Mouse (Mus musculus) right cerebral cortex, postnatal 4 days (tissue): ENCODE measurements at regions not wholly inside any gene's neighbourhood (a gene's known extent, or its start where the extent isn't known, plus 50 kb on each side); places are given as distances from the start of the nearest gene placed in this dataset.

Experiments used
- DNase-seq: peaks from one replicate; pipeline ENCODE4 v3.0.0-alpha.2; 2022

DNA sequence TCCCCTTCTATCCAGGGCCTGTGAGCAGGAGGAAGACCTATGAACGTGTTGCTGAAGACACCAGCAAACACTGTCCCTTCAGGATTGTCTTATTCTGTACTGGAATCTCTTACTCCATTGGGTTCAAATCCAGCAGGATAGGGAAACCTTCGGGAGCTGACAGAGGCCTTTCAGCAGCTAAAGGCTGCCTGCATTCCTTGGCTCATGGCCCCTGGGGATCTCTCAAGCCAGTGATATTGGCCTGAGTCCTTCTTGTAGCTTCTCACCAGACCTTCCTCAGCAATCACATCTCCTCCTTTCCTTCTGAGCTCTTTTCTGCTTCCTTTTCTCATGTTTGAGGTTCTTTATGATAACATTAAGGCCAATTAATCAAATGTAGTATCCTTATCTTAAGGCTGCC is 103.8 kb upstream of the Sh3bp4 start:
- no peak for DNase-seq

DNA sequence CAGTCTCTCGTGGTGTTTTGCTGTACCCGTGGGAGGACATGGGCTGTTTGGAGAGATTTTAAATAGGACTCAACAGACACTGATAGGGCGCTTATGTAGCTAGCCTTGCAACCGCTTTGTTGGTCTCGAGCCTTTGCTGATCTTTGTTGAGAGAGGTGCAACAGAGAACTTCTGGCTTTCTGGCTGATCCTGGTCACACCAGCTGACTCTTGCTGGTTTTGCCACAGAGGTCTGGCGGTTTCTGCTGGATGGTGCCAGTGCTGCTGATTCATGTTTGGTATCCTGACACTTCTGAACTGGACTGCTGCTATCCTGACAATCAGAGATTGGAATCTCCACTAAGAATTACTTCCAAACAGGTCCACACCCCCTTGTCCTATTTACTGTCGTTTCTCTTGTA is 102.1 kb upstream of the Sh3bp4 start:
- no peak for DNase-seq

DNA sequence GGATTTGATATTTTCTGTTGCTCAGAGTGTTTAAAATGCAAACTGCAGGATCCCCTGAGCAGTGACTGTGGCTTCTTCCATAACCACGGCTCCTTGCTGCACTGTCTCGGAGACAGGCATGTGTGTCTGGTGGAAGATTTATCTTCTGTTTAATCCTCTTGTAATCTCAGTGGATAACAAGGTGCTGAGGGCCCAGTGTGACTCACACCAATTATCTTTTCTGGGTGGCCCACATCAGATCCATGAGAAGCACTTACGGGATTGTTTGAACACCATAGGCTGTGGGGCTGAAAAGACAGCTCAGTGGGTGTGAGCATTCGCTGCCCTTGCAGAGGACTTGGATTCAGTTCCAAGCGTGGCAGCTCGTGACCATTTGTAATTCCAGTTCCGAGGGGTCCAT is 101.2 kb upstream of the Sh3bp4 start:
- no peak for DNase-seq

DNA sequence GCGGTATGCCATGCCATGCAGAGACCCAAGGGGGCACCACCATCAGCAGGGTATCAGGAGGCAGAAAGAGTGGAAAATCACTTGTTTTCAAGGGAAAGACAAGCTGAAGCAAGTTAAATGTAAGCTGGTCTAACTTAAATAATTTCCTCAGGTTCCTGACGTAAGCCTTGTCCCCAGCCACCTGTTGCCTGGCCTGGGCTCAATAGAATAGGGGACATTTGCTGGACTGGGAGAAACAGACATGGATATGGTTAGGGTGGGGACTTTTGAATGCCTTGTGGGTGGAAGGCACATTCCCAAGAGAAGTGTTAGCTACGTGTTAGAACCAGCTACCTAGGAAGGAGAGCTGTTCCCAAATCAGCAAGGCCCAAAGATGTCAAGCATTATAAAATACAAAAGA is 100.6 kb upstream of the Sh3bp4 start:
- DNase-seq = no peak

DNA sequence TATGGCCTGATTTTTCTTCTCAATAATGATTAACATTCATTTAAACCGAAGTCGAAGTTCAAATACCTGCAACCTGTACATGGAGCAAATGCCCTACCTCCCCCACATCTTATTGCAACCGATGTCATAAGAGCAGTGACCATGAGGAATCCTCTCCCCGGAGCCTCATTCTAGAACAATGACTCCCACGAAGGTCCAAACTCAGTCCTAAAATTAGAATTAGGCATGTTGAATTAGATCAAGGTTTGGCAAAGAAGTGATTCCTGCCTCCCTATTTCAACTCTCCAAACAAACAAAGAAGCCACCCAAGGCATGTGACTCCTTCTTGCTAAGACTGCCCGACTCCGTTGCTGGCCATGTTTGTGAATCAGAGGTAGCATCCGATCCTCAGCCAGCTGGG is 94.1 kb upstream of the Sh3bp4 start:
- DNase-seq = no peak

DNA sequence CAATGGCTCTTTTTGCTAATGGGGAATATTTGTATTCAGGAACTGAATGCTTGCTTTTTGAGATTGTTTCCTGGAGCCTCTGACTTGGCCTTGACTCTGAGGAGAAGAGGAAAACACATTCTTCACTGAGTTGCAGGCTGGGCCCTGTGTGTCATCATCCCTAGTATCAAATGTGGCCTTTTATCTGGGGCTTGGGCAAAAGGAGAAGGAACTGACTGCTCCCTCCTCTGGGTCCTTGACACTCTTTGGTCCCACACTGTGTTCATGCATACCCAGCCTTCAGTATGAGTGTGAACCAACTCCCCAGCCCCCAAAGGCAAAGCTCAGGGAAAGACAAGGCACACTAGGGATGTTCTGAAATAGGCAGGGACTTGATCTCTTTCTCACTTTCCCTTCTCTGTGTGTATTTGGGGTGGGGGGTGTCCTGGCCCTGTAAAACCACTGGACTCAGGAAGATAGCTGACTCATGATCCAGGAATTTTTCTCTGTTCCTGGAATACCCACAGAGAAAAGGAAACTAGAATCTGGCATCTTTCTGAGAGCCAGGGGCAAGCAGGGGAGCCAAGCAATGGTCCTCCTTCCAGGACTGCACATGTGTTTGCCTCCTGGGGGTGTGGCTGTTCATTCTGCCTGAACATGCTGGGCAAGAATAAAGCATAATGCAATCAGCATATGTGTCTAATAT is 82.1 kb upstream of the Sh3bp4 start:
- DNase-seq = no peak

DNA sequence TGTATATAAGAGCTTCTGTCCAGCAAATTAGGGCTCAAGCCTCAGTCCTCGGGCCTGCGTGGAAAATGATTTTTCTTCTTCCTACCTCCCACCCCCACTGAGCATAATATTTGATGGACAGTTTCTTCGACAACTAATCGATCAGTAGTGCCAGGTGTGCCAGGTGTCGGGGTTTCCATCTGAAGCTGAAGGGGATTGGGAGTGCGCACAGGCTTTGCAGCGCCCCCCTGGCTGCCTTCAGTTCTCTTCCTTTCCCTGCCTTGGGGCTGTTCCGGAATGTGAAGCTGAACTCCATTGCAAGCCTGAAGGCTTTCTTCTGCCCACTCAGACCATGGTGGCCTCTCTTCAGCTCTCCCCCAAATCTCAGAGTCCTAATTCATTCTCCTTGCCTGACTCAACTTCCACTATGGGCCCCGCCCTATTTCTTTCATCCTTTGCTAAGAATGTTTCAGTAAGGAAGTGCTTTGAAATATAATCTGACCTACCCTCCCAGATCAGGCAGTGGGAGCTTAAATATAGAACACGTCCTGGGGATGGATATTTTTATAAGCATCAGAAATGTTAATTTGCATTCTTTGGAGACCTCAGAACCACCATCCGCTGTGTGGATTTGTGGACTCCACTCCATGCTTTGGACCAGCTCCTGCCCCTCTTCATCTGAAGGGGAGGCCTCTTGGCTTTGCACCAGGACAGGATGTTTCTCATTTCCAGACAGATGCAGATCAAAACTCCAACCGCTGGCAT is 75.5 kb upstream of the Sh3bp4 start:
- no peak for DNase-seq

DNA sequence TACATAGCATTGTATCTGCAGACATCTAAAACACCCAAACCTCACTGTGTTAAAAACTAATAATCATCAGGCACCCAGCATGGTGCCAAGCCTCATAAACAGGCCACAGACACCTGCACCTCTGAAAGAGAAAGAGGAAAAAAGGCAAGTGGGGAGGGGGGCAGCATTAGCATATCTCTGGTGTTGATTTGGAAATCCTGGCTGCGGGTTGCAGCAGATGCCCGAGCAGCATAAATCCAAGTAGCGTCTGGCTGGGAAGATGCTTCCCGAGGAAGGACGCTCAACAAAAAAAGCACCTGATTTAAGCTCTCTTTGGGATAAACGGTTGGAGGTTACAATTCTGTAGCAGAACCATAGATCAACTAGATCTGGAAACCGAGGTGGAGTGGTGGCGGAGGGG is 74.3 kb upstream of the Sh3bp4 start:
- DNase-seq = no peak

DNA sequence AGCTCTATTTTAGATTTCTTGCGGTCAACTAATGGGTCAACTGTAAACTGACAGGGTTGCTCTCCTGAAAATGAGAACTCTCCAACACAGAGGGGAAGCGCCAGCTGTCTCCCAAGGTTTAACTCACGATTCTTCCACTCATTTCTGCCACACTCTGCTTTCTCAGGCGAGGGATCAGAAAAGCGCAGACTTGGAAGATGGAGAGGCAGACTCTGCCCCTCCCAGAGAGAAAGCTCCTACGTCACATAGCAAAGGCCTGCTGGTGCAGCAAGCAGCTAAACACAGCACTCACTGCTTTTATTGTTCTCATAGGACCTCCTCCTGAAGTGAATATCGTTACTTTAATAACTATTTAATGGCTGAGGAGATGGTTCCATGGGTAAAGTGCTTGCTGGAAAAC is 73.6 kb upstream of the Sh3bp4 start:
- DNase-seq = no peak

DNA sequence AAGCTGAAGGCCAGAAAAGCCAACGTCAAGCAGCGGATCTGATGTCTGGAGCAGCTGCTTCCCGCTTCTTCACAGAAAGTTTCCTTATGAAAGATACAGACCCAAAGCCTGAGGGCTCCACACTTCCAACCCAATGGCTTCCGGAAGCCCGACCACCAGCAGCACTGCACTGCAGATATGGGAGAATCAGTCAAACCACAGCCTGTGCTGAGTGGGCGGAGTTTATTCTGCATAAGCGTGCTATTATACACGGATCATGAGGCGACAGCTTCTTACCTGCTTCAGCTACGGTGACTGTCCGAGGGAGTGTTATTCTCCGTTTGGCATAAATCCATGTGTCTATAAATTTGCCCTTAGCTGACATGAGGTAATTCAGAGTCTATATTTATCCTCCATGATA is 72.4 kb upstream of the Sh3bp4 start:
- no peak for DNase-seq

DNA sequence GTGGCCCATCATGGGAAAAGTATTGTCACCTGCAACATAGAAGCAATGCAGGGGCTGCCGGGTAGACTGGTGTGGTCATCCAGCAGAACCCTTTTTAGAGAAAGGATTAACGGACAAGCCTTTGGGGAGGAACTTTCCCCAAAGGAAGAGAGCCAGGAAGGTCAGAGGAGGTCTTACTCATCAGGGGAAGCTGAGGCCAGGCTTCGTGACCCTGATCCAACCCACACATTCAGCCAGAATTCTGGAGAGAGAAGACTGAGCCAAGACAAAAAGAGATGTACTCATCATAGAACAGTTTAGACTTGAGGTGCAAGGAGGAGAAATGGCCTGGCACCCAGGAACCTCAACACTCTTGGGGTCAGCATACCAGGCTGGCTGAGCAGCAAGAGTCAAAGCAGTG is 67.9 kb upstream of the Sh3bp4 start:
- DNase-seq = no peak

DNA sequence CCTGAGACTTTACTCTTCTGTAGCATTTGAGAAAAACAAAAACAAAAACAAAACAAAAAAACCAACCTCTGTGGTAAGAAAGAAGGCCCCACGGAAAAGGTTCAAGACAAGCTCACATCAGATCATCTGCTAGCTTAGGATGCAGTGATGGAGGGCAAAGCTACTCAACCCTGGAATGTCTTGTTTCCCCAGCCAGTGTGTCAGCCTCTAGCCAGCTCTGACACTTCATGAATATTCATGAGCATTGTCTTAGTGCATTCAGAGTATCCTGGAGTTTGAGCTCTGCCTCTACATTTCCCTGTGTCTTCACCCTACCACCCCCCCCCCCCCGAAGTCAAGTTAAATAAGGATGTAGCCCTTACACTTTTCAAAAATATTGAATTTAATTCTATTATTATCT is 66.5 kb upstream of the Sh3bp4 start:
- DNase-seq = no peak

DNA sequence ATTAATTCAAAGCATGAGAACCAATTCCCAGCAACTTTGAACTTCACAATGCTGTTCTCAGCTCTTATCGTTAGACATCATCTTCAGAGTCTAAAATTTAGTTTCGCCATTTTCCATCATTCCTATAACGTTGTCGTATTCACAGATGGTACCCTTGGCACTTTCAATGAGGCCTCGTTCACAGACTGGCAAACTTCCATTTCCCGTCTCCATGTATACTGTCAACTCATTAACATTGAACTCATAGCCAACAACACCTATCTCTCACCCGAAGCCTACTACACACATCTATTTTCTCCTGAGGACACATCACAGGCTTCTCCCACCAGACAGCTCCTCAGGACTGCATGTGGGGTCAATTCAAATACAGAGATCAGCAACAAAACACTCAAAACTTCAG is 62.7 kb upstream of the Sh3bp4 start:
- no peak for DNase-seq

DNA sequence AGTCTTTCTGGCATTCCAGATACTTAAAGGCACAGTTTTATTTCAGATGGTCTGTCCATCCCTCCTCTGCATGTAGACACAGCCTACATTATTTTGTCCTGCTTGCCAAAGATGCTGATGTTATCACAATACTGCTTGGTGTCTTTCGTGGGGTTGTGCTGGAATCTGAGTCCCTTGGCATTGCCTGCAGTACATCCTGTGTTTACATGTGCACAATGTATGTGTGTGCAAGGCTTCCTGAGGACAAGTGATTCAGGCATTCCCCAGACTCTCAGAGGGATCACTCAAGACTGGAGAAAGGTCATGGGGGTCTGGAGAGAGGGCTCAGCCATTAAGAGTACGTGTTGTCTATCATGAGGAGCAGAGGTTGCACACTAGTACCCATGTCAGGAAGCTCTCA is 60.0 kb upstream of the Sh3bp4 start:
- DNase-seq = no peak

DNA sequence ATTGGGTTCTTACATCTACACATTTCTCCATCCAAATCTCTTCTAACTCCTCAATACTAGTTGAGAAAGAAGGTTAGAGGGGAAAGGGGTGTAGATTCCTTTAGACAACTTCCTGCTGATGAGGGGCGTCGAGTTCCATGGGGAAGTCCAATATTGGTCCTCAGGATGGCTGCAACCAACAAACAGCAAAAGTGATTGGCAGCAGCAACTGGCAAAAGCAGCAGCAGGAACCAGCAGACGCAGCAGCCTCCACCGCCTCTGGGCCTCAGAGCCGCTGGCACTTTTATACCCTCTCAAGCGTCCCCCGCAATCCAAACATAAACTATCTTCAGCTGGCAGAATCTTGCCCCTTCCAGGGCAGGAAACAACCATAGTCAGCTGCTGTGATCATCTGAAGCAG is 58.8 kb upstream of the Sh3bp4 start:
- DNase-seq = no peak

DNA sequence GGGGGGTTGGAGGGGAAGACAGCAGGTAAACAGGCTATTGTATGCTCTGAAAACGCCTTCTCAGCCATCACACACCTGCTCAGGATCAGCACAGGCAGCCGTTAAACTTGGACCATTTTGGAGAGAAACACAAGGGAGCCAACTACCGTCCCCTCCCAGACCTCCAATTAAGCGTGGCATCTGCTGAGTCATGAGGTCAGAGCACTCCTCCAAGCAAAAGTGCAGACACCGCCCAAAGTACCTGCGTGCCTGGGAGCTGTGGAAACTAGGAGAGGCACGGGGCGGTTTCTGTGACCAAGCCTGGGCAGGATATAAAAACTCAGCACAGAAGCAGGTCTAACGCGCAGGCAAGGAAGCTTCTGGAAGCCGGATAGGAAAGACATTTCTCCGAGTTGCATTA is 54.8 kb upstream of the Sh3bp4 start:
- no peak for DNase-seq

DNA sequence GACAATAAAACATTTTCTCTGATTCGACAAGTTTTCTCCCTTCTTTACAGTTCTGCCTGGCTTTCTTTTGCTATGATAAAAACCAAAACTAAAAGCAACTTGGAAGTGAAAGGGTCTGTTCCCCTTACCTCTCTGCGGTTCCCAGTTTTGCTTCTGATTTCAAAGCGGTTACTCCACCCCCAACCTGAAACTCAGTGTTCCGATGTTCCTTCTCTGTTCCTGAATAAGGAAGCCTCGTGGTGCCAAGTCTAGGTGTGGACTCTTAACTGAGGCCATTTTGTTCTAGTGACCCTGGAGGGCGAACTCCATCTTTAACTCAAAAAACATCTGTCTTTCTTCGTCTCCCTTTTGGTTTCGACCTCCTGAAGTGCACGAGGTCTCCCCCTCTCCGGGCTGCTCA is 54.4 kb upstream of the Sh3bp4 start:
- no peak for DNase-seq

DNA sequence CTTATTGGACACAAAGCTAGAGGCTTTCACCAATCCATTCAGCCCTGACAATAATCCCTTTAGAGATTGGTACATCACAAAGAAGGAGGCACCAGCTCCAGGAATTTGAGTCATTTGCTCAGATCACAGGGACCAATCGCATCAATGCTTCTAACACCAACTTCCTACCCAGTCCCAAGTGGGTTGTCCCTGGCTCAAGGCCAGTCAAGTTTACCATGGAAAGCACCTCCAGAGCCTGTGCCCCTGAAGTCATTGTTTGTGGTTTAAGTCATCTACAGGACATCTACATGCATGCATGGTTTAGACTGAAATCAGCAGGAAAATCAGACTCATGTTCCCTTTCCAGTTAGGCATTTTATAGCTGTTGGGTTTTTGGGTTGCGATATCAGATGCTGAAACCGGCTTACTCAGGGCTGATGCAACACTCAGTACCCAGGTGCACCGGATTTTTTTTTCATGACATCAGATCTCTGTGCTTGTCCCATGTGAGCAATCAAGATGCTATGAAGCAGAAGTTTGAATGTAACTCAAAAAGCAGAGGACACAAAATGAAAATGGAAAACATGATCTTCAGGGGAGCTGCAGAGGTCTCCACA is 50.3 kb upstream of the Sh3bp4 start:
- no peak for DNase-seq
